Mouse (Mus musculus): ENCODE results near the gene Fcrlb.

DNA sequence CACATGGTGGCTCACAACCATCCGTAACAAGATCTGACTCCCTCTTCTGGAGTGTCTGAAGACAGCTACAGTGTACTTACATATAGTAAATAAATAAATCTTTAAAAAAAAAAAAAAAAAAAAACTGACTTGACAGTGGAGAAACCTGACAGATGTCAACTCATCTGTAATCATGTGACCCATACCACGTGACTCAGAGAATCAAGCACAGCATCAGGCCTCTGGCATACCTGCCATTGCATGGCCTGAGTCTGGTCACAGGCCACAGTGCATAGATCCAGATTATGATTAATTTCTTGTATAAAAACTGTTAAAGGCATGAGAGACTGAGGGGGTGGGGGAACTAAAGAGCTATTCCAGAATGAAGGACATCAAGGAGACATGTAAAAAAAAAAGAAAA is 53.9 kb downstream of the Fcrlb start:
- no peak for TF ChIP-seq CTCF (IDR thresholded peaks at IDR 0.05; ENCODE audit: control insufficient read depth, insufficient read depth, insufficient replicate concordance, low read depth, low read length)
- no peak for TF ChIP-seq POLR2A (IDR thresholded peaks at IDR 0.05; ENCODE audit: control insufficient read depth, low read depth, low read length)

Measured in testis, adult 2 months (tissue).